15 mouse cellular contexts compared by ENCODE assay signal in the genomic region with DNA sequence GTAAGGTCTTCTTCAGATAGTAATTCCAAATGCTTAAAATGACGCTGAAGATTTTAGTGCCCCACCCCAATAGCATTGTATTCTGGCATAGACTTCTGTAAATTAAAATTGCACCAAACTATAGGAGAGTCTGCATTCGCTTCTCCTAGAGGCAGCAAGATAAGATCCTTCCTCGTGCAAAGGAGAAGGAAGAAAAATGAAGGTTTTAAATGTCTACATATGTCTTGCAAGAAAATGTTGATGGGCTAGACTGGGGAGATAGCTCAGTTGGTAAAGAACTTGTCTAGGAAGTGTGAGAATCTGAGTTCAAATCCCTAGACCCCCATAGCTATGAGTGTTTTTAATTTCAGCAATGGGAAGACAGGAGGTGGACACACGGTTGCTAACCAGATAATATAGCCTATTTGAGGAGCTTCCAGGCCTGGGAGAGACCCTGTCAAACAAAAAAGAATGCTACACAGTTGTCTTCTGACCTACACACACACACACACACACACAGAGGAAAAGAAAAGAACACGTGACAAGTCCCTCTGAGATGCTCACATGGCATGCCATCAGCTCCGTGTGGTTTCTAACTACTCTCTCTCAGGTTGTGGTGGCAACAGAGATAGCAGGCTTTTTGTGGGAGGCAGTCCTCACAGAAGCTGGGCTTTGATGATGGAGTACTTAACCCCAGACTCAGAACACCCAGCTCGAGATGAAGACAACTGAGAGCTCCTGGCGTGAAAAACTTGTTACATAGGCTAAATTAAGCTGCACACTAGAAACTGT. TPM values are rescaled to one million over a fixed set of nuclear protein-coding genes. Genes with fewer than 3 reads are reported as not detected.
DNase-seq lines count a peak whose midpoint lies in the region; ATAC-seq and TF ChIP-seq lines count a peak whose summit lies in the region.
"Had no signal": no experiment of that assay in that cellular context is flagged by ENCODE, and none has a peak within 500 bp of the region (broad histone marks: within the 10 kb centered on the region; RNA-seq: fewer than 3 reads in every experiment).

No protein-coding gene starts in this region.

- H3K27ac ChIP-seq in spleen, adult 2 months (ENCODE audit: insufficient read depth, low read length): peak overlapping the region; percentile 70
- H3K27ac ChIP-seq in kidney, embryonic 14.5 days (ENCODE audit: low read depth, low read length): no peak overlapping the region
- H3K27ac ChIP-seq: embryonic facial prominence, embryonic 12.5 days had no signal

- no peaks in the 10 kb centered on the region for H3K9me3 ChIP-seq in kidney, embryonic 14.5 days (ENCODE audit: control insufficient read depth, low read length)
- H3K9me3 ChIP-seq: embryonic facial prominence, embryonic 12.5 days had no signal

- peak; percentile 23 to 71 for DNase-seq in spleen, adult 2 months (ENCODE audit: low read depth in 1 of 2, low spot score in 2 of 2)
- no peak for DNase-seq in spleen, adult 12 weeks (ENCODE audit: low spot score)
- DNase-seq in brain, adult 2 months (ENCODE audit: low read depth, low spot score): peak; percentile 62
- peak; percentile 93 for DNase-seq in naive thymus-derived CD4-positive, alpha-beta T cell, adult 2 months (ENCODE audit: low read depth)
- peak; percentile 59 for DNase-seq in thymus, postnatal 4 days
- no peak for DNase-seq in cerebellum, adult 11 months
- DNase-seq: adrenal gland, postnatal 10 days; lung, embryonic 14.5 days; midbrain, embryonic 14.5 days; spleen, adult 18-20 months had no signal

- no peak overlapping the region for H3K4me3 ChIP-seq in spleen, adult 2 months (ENCODE audit: extremely low read depth, insufficient read depth, insufficient read length)
- H3K4me3 ChIP-seq in kidney, embryonic 14.5 days (ENCODE audit: low read length): no peak overlapping the region
- H3K4me3 ChIP-seq: embryonic facial prominence, embryonic 12.5 days; layer of hippocampus, adult 2 months had no signal

- peaks cover 36% of the 10 kb centered on the region; the same call in 1 of the 2 replicates for H3K4me1 ChIP-seq in spleen, adult 2 months (ENCODE audit: control insufficient read depth, insufficient read depth, insufficient read length)
- H3K4me1 ChIP-seq in kidney, embryonic 14.5 days (ENCODE audit: control insufficient read depth, insufficient read depth, low read length): no peaks in the 10 kb centered on the region

- no peak for ATAC-seq in kidney, embryonic 14.5 days (ENCODE audit: low FRiP score, low TSS enrichment)
- ATAC-seq: forebrain, embryonic 16.5 days; intestine, embryonic 16.5 days had no signal

- H3K27me3 ChIP-seq in spleen, adult 2 months (ENCODE audit: control insufficient read depth, insufficient read depth, low read length): no peaks in the 10 kb centered on the region
- H3K27me3 ChIP-seq in kidney, embryonic 14.5 days (ENCODE audit: control insufficient read depth, insufficient read depth, low read length): no peaks in the 10 kb centered on the region
- H3K27me3 ChIP-seq: embryonic facial prominence, embryonic 12.5 days had no signal

- TF ChIP-seq CTCF in spleen, adult 2 months (IDR thresholded peaks at IDR 0.05; ENCODE audit: extremely low read depth, insufficient read depth, insufficient read length, insufficient replicate concordance): no peak

- no peak overlapping the region for H3K9ac ChIP-seq in kidney, embryonic 14.5 days (ENCODE audit: low read depth, low read length)
- H3K9ac ChIP-seq: embryonic facial prominence, embryonic 12.5 days; lung, embryonic 14.5 days had no signal

- H3K4me2 ChIP-seq in kidney, embryonic 14.5 days (replicated peaks; ENCODE audit: low read depth, low read length): no peak overlapping the region
- H3K4me2 ChIP-seq: embryonic facial prominence, embryonic 12.5 days; lung, embryonic 14.5 days had no signal

- H3K36me3 ChIP-seq in spleen, adult 2 months (ENCODE audit: control insufficient read depth, insufficient read depth, low read length): no peaks in the 10 kb centered on the region
- H3K36me3 ChIP-seq in kidney, embryonic 14.5 days (ENCODE audit: control insufficient read depth, insufficient read depth, low read length): no peaks in the 10 kb centered on the region
- H3K36me3 ChIP-seq: embryonic facial prominence, embryonic 12.5 days had no signal

- WGBS in spleen, adult 2 months: 37% methylated on average over 8 of the region's 8 CpGs
- WGBS in kidney, embryonic 14.5 days: 77% methylated on average over 8 of the region's 8 CpGs

- TF ChIP-seq POLR2A in spleen, adult 2 months (IDR thresholded peaks at IDR 0.05; ENCODE audit: low read depth, low read length): no peak

RNA-seq across cellular contexts. Expression of a gene that starts 26.8 kb away (rescaled TPM):
- polyA plus RNA-seq in spleen, adult 2 months (2012; rRNA removed): 33.2 and 45.2 TPM in 2 replicates
- polyA plus RNA-seq in kidney, embryonic 14.5 days (2014; fragmentation: Nextera tagmentation; extraction: Ambion mirVana): 12.7 and 19.8 TPM in 2 replicates

RNA-seq across cellular contexts. Expression of a gene that starts 35.4 kb away (rescaled TPM):
- polyA plus RNA-seq in spleen, adult 2 months (2012; rRNA removed): 24.7 and 35.7 TPM in 2 replicates
- 2.0 and 3.0 TPM in 2 replicates for polyA plus RNA-seq in kidney, embryonic 14.5 days (2014; fragmentation: Nextera tagmentation; extraction: Ambion mirVana)

RNA-seq across cellular contexts. Expression of a gene that starts 53.0 kb away (rescaled TPM):
- polyA plus RNA-seq in spleen, adult 2 months (2012; rRNA removed): 7.8 and 9.6 TPM in 2 replicates
- 3.6 and 4.5 TPM in 2 replicates for polyA plus RNA-seq in kidney, embryonic 14.5 days (2014; fragmentation: Nextera tagmentation; extraction: Ambion mirVana)

Comparison
In these comparisons a context has a peak if more than half of its experiments do, and no peak if none do; other contexts are left out.
1. DNase-seq: peak in spleen, adult 2 months (2 of 2), brain, adult 2 months (single experiment), naive thymus-derived CD4-positive, alpha-beta T cell, adult 2 months (single experiment) and thymus, postnatal 4 days (single experiment); none in spleen, adult 12 weeks (single experiment) and cerebellum, adult 11 months (single experiment).